ENCODE assay signal across 22 mouse cellular contexts in genomic region chr12:96763621-96764020, GRCm38 (mm10).
"Had no signal": no experiment of that assay in that cellular context is flagged by ENCODE, and none has a peak within 500 bp of the region (broad histone marks: within the 10 kb centered on the region; RNA-seq: fewer than 3 reads in every experiment).

No protein-coding gene starts in this region.

- H3K9me3 ChIP-seq: limb, embryonic 12.5 days; limb, embryonic 15.5 days; midbrain, embryonic 12.5 days; midbrain, embryonic 15.5 days; neural tube, embryonic 13.5 days; stomach, embryonic 15.5 days had no signal

- H3K4me2 ChIP-seq: limb, embryonic 12.5 days; limb, embryonic 15.5 days; liver, embryonic 11.5 days; lung, embryonic 14.5 days; midbrain, embryonic 12.5 days; midbrain, embryonic 15.5 days; neural tube, embryonic 13.5 days; stomach, embryonic 15.5 days had no signal

- H3K36me3 ChIP-seq: limb, embryonic 12.5 days; limb, embryonic 15.5 days; midbrain, embryonic 12.5 days; midbrain, embryonic 15.5 days; neural tube, embryonic 13.5 days; stomach, embryonic 15.5 days had no signal

- H3K27me3 ChIP-seq: limb, embryonic 12.5 days; limb, embryonic 15.5 days; midbrain, embryonic 12.5 days; midbrain, embryonic 15.5 days; neural tube, embryonic 13.5 days; stomach, embryonic 15.5 days had no signal

- H3K4me1 ChIP-seq: limb, embryonic 15.5 days; midbrain, embryonic 12.5 days; midbrain, embryonic 15.5 days; neural tube, embryonic 13.5 days; stomach, embryonic 15.5 days had no signal

- ATAC-seq: intestine, postnatal 0 days; liver, postnatal 0 days; midbrain, embryonic 15.5 days had no signal

- DNase-seq: kidney, postnatal 10 days; kidney, postnatal 36 days; left cerebral cortex, postnatal 4 days; liver, postnatal 0 days; lung, postnatal 10 days; lung, postnatal 4 days; retina, postnatal 1 day; right cerebral cortex, postnatal 25 days; spleen, adult 18-20 months; thymus, adult 18-20 months; thymus, postnatal 4 days had no signal

- H3K4me3 ChIP-seq: limb, embryonic 12.5 days; limb, embryonic 15.5 days; midbrain, embryonic 12.5 days; midbrain, embryonic 15.5 days; myocyte; neural tube, embryonic 13.5 days; stomach, embryonic 15.5 days had no signal

- H3K27ac ChIP-seq: limb, embryonic 12.5 days; limb, embryonic 15.5 days; liver, embryonic 14.5 days; midbrain, embryonic 12.5 days; midbrain, embryonic 15.5 days; neural tube, embryonic 13.5 days; stomach, embryonic 15.5 days had no signal

- H3K9ac ChIP-seq: limb, embryonic 12.5 days; limb, embryonic 15.5 days; liver, embryonic 14.5 days; liver, postnatal 0 days; lung, embryonic 14.5 days; midbrain, embryonic 12.5 days; midbrain, embryonic 15.5 days; neural tube, embryonic 13.5 days; stomach, embryonic 15.5 days had no signal
